Mouse (Mus musculus) E14TG2a.4 (cell line): Measurements from ENCODE around the gene Lpp.

Experiments used
- CTCF ChIP-seq: conservative IDR thresholded peaks from 2 replicates; pipeline ENCODE4 v1.5.1; 2014; ENCODE audit warnings: low read length
- NANOG ChIP-seq: IDR thresholded peaks from 2 replicates; pipeline ENCODE4 v1.6.1; 2014; ENCODE audit warnings: borderline replicate concordance, low read length, mixed read lengths
- POU5F1 ChIP-seq: IDR thresholded peaks from 2 replicates; pipeline ENCODE4 v1.6.1; 2014; ENCODE audit warnings: low read length, borderline replicate concordance

DNA sequence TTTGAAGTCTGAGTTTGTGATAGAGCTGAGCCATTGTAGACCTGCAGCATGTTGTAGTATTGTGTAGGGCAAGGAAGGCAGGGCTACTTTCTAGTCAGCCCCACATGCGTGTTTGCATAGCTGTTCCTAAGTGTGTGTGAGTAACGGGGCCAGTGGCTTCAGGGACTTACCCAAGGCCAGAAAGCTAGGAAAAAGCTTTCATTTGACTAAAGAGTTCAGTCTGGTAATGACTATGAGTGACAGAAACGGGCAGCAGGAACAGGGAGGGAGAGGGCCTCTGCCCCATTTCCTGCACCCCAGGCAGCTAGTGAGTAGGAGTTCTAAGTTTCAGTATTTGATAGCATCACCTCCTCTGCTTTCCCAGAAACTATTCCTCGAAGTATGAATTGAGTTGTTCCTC lies 113.4 kb downstream of the Lpp start:
- TF ChIP-seq CTCF (no peak), NANOG (no peak), POU5F1 (no peak)
